Mouse (Mus musculus) embryonic facial prominence, embryonic 11.5 days (tissue): ENCODE results near the gene Pilrb1. TPM values are rescaled to one million over a fixed set of nuclear protein-coding genes. Genes with fewer than 3 reads are reported as not detected.

Experiments used
- ATAC-seq: fragments of 200-750 bp; cut with Nextera tagmentation; replicated peaks from 2 replicates; pipeline ENCODE4 v1.8.0; 2017; ENCODE audit warnings: low read depth; ENCODE audit not compliant: insufficient number of reproducible peaks, low FRiP score, low TSS enrichment
- DNase-seq: peaks from one replicate; pipeline ENCODE4 v3.0.0-alpha.2; 2015; ENCODE audit warnings: low spot score
- H3K27ac ChIP-seq: fragments of 300-500 bp; sonication (generic); replicated peaks from 2 replicates; pipeline ENCODE4 v1.5.1; 2014; ENCODE audit warnings: mild to moderate bottlenecking, low read depth, low read length, control low read depth
- H3K27me3 ChIP-seq: fragments of 300-500 bp; sonication (generic); 2 replicates; pipeline ENCODE4 v1.6.1; 2014; ENCODE audit warnings: mild to moderate bottlenecking, low read length, moderate library complexity, mixed read lengths; ENCODE audit not compliant: control insufficient read depth, insufficient read depth
- H3K36me3 ChIP-seq: fragments of 300-500 bp; sonication (generic); replicated peaks from 2 replicates; pipeline ENCODE4 v1.6.1; 2014; ENCODE audit warnings: low read depth, mild to moderate bottlenecking, low read length, moderate library complexity, mixed read lengths; ENCODE audit not compliant: control insufficient read depth, insufficient read depth
- H3K4me1 ChIP-seq: fragments of 300-500 bp; sonication (generic); 2 replicates; pipeline ENCODE4 v1.6.1; 2014; ENCODE audit warnings: low read length, mixed read lengths; ENCODE audit not compliant: control insufficient read depth, insufficient read depth
- H3K4me2 ChIP-seq: fragments of 300-500 bp; sonication (generic); 2 replicates; pipeline ENCODE4 v1.6.1; 2014; ENCODE audit warnings: low read depth, mild to moderate bottlenecking, control low read depth, low read length, moderate library complexity
- H3K4me3 ChIP-seq: fragments of 300-500 bp; sonication (generic); 2 replicates; pipeline ENCODE4 v1.5.1; 2014; ENCODE audit warnings: low read depth, low read length, control low read depth
- H3K9ac ChIP-seq: fragments of 300-500 bp; sonication (generic); replicated peaks from 2 replicates; pipeline ENCODE4 v1.6.1; 2014; ENCODE audit warnings: mild to moderate bottlenecking, control low read depth, low read length
- H3K9me3 ChIP-seq: fragments of 300-500 bp; sonication (generic); replicated peaks from 2 replicates; pipeline ENCODE4 v1.6.1; 2016; ENCODE audit warnings: mild to moderate bottlenecking, low read length, inconsistent platforms, mixed read lengths; ENCODE audit not compliant: control insufficient read depth
- WGBS: fragments of 180-500 bp; shearing (Covaris S2); extraction: QIAGEN DNeasy Blood & Tissue Kit; methylation state at CpG from one replicate; pipeline ENCODE4 v1.1.7; 2014; 5-methylcytosine and 5-hydroxymethylcytosine counted together
- polyA plus RNA-seq: library from polyadenylated mRNA; unstranded; fragments of >200 nt; fragmentation: Nextera tagmentation; extraction: Ambion mirVana; gene quantifications from 2 replicates; pipeline ENCODE4 v1.2.1, GENCODE M21; 2014

Pilrb1 gene
- polyA plus RNA-seq, 1 experiment from 2014 or later = not detected

DNA sequence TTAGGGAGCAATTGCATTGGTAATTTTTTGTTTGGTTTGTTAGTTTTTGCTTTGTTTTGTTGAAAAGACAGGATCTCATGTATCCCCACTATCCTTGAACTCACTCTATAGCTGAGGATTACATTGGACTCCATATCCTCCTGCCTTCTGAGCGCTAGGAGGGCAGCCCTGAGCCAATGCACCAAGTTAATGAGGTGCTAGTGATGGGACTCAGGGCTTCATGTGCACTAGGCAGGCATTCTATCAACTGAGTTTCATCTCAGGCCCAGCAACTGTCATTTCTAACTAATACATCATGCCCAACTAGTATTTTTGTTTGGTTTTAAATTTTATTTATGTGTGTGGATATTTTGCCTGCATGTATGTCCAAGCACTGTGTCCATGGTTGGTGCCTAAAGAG, 51.7 kb downstream of the Pilrb1 start:
- Histone ChIP-seq H3K4me1 (no peaks in the 10 kb centered on the region), H3K36me3 (no peaks in the 10 kb centered on the region), H3K4me3 (no peak overlapping the region), H3K4me2 (no peak overlapping the region), H3K9me3 (no peaks in the 10 kb centered on the region), H3K9ac (no peak overlapping the region), H3K27me3 (no peaks in the 10 kb centered on the region), H3K27ac (no peak overlapping the region)
- ATAC-seq (no peak), DNase-seq (no peak)
- 84% methylated on average over 1 of the region's 1 CpGs for WGBS

Other genes starting within 250 kb of the Pilrb1 start
- 133 and 142 TPM in 2 replicates for gene Pcolce, start 244.3 kb downstream of the Pilrb1 start, polyA plus RNA-seq
- gene Fbxo24, start 229.1 kb downstream of the Pilrb1 start, polyA plus RNA-seq = 0.13 TPM in 1 of 2 replicates, not detected in the other
- 28.4 and 30.0 TPM in 2 replicates for gene Lrch4, start 229.0 kb downstream of the Pilrb1 start, polyA plus RNA-seq
- 3.7 and 4.8 TPM in 2 replicates for gene Gm20605, start 228.9 kb downstream of the Pilrb1 start, polyA plus RNA-seq
- 2.8 and 5.2 TPM in 2 replicates for gene Sap25, start 216.8 kb downstream of the Pilrb1 start, polyA plus RNA-seq
- 0.10 and 0.53 TPM in 2 replicates for gene Irs3, start 212.4 kb downstream of the Pilrb1 start, polyA plus RNA-seq
- gene Agfg2, start 173.4 kb downstream of the Pilrb1 start, polyA plus RNA-seq = 11.8 and 11.9 TPM in 2 replicates
- 1.6 and 2.5 TPM in 2 replicates for gene Nyap1, start 116.5 kb downstream of the Pilrb1 start, polyA plus RNA-seq
- 76.1 and 78.8 TPM in 2 replicates for gene Tsc22d4, start 112.4 kb downstream of the Pilrb1 start, polyA plus RNA-seq
- 57.6 and 65.1 TPM in 2 replicates for gene Ppp1r35, start 79.3 kb downstream of the Pilrb1 start, polyA plus RNA-seq
- gene Mepce, start 70.5 kb downstream of the Pilrb1 start, polyA plus RNA-seq = 11.5 and 12.5 TPM in 2 replicates
- 22.0 and 23.1 TPM in 2 replicates for gene Zcwpw1, start 70.3 kb downstream of the Pilrb1 start, polyA plus RNA-seq
- 0.28 TPM in 1 of 2 replicates, not detected in the other for gene Pilra, start 21.8 kb downstream of the Pilrb1 start, polyA plus RNA-seq
- not detected in 2 replicates for gene Pilrb2, start 13.7 kb upstream of the Pilrb1 start, polyA plus RNA-seq
- not detected in 2 replicates for gene Cyp3a13, start 63.5 kb upstream of the Pilrb1 start, polyA plus RNA-seq
- 0.29 TPM in 1 of 2 replicates, not detected in the other for gene Gjc3, start 105.0 kb upstream of the Pilrb1 start, polyA plus RNA-seq
- not detected in 2 replicates for gene Azgp1, start 123.4 kb upstream of the Pilrb1 start, polyA plus RNA-seq
- gene Smok3a, start 163.2 kb upstream of the Pilrb1 start, polyA plus RNA-seq = not detected in 2 replicates
- gene Smok3b, start 163.3 kb upstream of the Pilrb1 start, polyA plus RNA-seq = not detected in 2 replicates
- gene Smok3c, start 195.1 kb upstream of the Pilrb1 start, polyA plus RNA-seq = not detected in 2 replicates
- 37.6 and 40.1 TPM in 2 replicates for gene Zkscan1, start 227.0 kb upstream of the Pilrb1 start, polyA plus RNA-seq